Mouse (Mus musculus) splenic B cell, adult 2 months (primary cell): Measurements from ENCODE around the gene Trim59.
"Not testable (repeated sequence)": the region's sequence is repeated elsewhere in the genome, so short reads cannot be mapped to it uniquely, and the experiment has no call there.

ENCODE experiments used
- DNase-seq: peaks from one replicate; pipeline ENCODE4 v3.0.0-alpha.2; 2011; ENCODE audit warnings: low read depth, low spot score
- H3K27me3 ChIP-seq: 2 replicates; pipeline ENCODE4 v1.6.1; 2012; ENCODE audit warnings: mild to moderate bottlenecking, low read length, moderate library complexity, mixed read lengths; ENCODE audit not compliant: control insufficient read depth, poor library complexity, insufficient read depth, severe bottlenecking
- H3K36me3 ChIP-seq: 2 replicates; pipeline ENCODE4 v1.6.1; 2012; ENCODE audit warnings: mild to moderate bottlenecking, low read length, moderate library complexity, mixed read lengths; ENCODE audit not compliant: control insufficient read depth, poor library complexity, insufficient read depth, severe bottlenecking

Trim59 gene

GRCm38 (mm10) chr3:69026133-69026783 lies 18.3 kb downstream of the Trim59 start:
- no peaks in the 10 kb centered on the region for H3K27me3 ChIP-seq
- peaks cover 19% of the 10 kb centered on the region for H3K36me3 ChIP-seq
- peak; percentile 50 for DNase-seq

GRCm38 (mm10) chr3:69020764-69021163 lies 23.8 kb downstream of the Trim59 start:
- DNase-seq = no peak
- H3K36me3 ChIP-seq = peaks cover 8% of the 10 kb centered on the region; the same call in 1 of the 2 replicates
- H3K27me3 ChIP-seq = no peaks in the 10 kb centered on the region

GRCm38 (mm10) chr3:69020285-69020684 lies 24.3 kb downstream of the Trim59 start:
- no peaks in the 10 kb centered on the region for H3K27me3 ChIP-seq
- H3K36me3 ChIP-seq = peaks cover 8% of the 10 kb centered on the region; the same call in 1 of the 2 replicates
- DNase-seq = peak; percentile 55

- not testable (repeated sequence) for H3K36me3 ChIP-seq
These were observed 25.9 kb downstream of the Trim59 start for GRCm38 (mm10) chr3:69018635-69019034.

GRCm38 (mm10) chr3:69017181-69017580 lies 27.4 kb downstream of the Trim59 start:
- peak; percentile 80 for DNase-seq
- no peaks in the 10 kb centered on the region for H3K27me3 ChIP-seq
- 0 out of 2 replicates have a peak, but pooled peaks cover 10% of the 10 kb centered on the region for H3K36me3 ChIP-seq

More at GRCm38 (mm10) chr3:69018635-69019034, 25.9 kb downstream of the Trim59 start:
- H3K27me3 ChIP-seq, DNase-seq: not testable (repeated sequence)

GRCm38 (mm10) chr3:69008873-69009272 lies 35.7 kb downstream of the Trim59 start:
- Histone ChIP-seq H3K27me3 (no peaks in the 10 kb centered on the region), H3K36me3 (0 out of 2 replicates have a peak, but pooled peaks cover 4% of the 10 kb centered on the region)
- no peak for DNase-seq

- H3K36me3 ChIP-seq = no peaks in the 10 kb centered on the region
- peak; percentile 20 for DNase-seq
- no peaks in the 10 kb centered on the region for H3K27me3 ChIP-seq
These were observed 38.3 kb downstream of the Trim59 start for GRCm38 (mm10) chr3:69006246-69006760.

- Histone ChIP-seq H3K36me3 (no peaks in the 10 kb centered on the region), H3K27me3 (no peaks in the 10 kb centered on the region)
- peak; percentile 65 for DNase-seq
These were observed 39.0 kb downstream of the Trim59 start for GRCm38 (mm10) chr3:69005338-69006245.

- no peaks in the 10 kb centered on the region for H3K27me3 ChIP-seq
- DNase-seq = peak; percentile 98
- H3K36me3 ChIP-seq = no peaks in the 10 kb centered on the region
These were observed 39.9 kb downstream of the Trim59 start, which contains the start of the genes Ift80 and Smc4 for GRCm38 (mm10) chr3:69004437-69005337. Gene Ift80, minus strand, starts transcription at chr3:69004570. Gene Smc4, plus strand, starts transcription at chr3:69004738.

GRCm38 (mm10) chr3:69004055-69004436 lies 40.5 kb downstream of the Trim59 start:
- Histone ChIP-seq H3K36me3 (no peaks in the 10 kb centered on the region), H3K27me3 (no peaks in the 10 kb centered on the region)
- no peak for DNase-seq

- no peaks in the 10 kb centered on the region for H3K27me3 ChIP-seq
- H3K36me3 ChIP-seq = no peaks in the 10 kb centered on the region
- DNase-seq = no peak
These were observed 41.8 kb downstream of the Trim59 start for GRCm38 (mm10) chr3:69002781-69003180.

- Histone ChIP-seq H3K27me3 (no peaks in the 10 kb centered on the region), H3K36me3 (peaks cover 3% of the 10 kb centered on the region; the same call in 1 of the 2 replicates)
- DNase-seq = no peak
These were observed 58.0 kb downstream of the Trim59 start for GRCm38 (mm10) chr3:68986550-68986949.
